Mouse (Mus musculus) midbrain, postnatal 0 days (tissue): ENCODE data around the gene Tuft1. TPM values are rescaled to one million over a fixed set of nuclear protein-coding genes. Genes with fewer than 3 reads are reported as not detected.
"Not testable (repeated sequence)": the region's sequence is repeated elsewhere in the genome, so short reads cannot be mapped to it uniquely, and the experiment has no call there.

Source experiments
- ATAC-seq: fragments of 200-750 bp; cut with Nextera tagmentation; 2 replicates; pipeline ENCODE4 v1.8.0; 2017; ENCODE audit warnings: moderate number of reproducible peaks, mild to moderate bottlenecking, moderate TSS enrichment, moderate library complexity; ENCODE audit not compliant: low FRiP score
- DNase-seq: peaks from one replicate; pipeline ENCODE4 v3.0.0-alpha.2; 2015; ENCODE audit warnings: low spot score
- H3K27ac ChIP-seq: fragments of 300-500 bp; sonication (generic); 2 replicates; pipeline ENCODE4 v1.5.1; 2014; ENCODE audit warnings: low read depth, mild to moderate bottlenecking, low read length, mixed read lengths
- H3K27me3 ChIP-seq: fragments of 300-500 bp; sonication (generic); 2 replicates; pipeline ENCODE4 v1.6.1; 2014; ENCODE audit warnings: low read length, control low read depth, mixed read lengths; ENCODE audit not compliant: insufficient read depth
- H3K36me3 ChIP-seq: fragments of 300-500 bp; sonication (generic); 2 replicates; pipeline ENCODE4 v1.6.1; 2014; ENCODE audit warnings: low read length, control low read depth, mixed read lengths; ENCODE audit not compliant: insufficient read depth
- H3K4me1 ChIP-seq: fragments of 300-500 bp; sonication (generic); 2 replicates; pipeline ENCODE4 v1.6.1; 2014; ENCODE audit warnings: mild to moderate bottlenecking, control low read depth, antibody characterized with exemption, low read length, mixed read lengths; ENCODE audit not compliant: insufficient read depth
- H3K4me2 ChIP-seq: fragments of 300-500 bp; sonication (generic); 2 replicates; pipeline ENCODE4 v1.6.1; 2014; ENCODE audit warnings: low read depth, mild to moderate bottlenecking, low read length, mixed read lengths; ENCODE audit not compliant: poor library complexity, severe bottlenecking
- H3K4me3 ChIP-seq: fragments of 300-500 bp; sonication (generic); 2 replicates; pipeline ENCODE4 v1.5.1; 2014; ENCODE audit warnings: low read depth, mild to moderate bottlenecking, low read length, moderate library complexity
- H3K9ac ChIP-seq: fragments of 300-500 bp; sonication (generic); replicated peaks from 2 replicates; pipeline ENCODE4 v1.6.1; 2014; ENCODE audit warnings: mild to moderate bottlenecking, low read length, moderate library complexity, mixed read lengths; ENCODE audit not compliant: poor library complexity, severe bottlenecking
- H3K9me3 ChIP-seq: fragments of 300-500 bp; sonication (generic); 2 replicates; pipeline ENCODE4 v1.6.1; 2016; ENCODE audit warnings: low read length, control low read depth
- CTCF ChIP-seq: IDR thresholded peaks from 2 replicates; pipeline ENCODE4 v1.5.1; 2016; ENCODE audit warnings: antibody characterized with exemption, mild to moderate bottlenecking
- WGBS: fragments of 180-500 bp; shearing (Covaris S2); extraction: QIAGEN DNeasy Blood & Tissue Kit; methylation state at CpG from one replicate; pipeline ENCODE4 v1.1.7; 2014; 5-methylcytosine and 5-hydroxymethylcytosine counted together
- polyA plus RNA-seq: library from polyadenylated mRNA; unstranded; fragments of >200 nt; fragmentation: Nextera tagmentation; extraction: Ambion mirVana; gene quantifications from 2 replicates; pipeline ENCODE4 v1.2.1, GENCODE M21; 2015
- total RNA-seq: library from RNA; depleted of rRNA; stranded (reverse); fragments of >200 nt; gene quantifications from 2 replicates; pipeline ENCODE4 v1.2.3, GENCODE M21; 2014

Tuft1 gene
- total and polyA plus RNA-seq, 2 experiments from 2014 or later = 5.9 to 11.1 TPM

DNA sequence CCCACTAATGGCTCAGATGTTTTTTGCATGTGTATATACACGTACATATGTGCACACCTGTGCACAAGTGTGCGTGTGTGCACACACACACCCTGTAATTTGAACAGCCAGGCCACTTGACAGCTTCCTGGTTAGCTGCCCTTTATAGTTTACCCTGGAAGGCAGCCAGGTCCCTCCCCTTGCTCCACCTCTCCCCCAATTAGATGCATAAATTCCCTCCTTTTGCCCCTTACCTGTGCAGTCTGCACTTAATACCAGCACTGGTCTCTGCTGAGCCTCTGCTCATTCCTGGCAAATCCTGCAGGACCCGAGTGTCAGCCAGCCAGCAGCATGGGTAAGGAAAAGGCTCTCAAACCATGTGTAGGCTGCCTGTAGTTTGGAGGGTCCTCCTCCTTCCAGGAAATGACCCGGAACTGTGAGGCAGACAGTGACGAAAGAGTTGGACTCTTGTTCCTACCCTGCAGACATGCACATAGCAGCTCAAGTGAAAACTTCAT, 34.7 kb upstream of the Tuft1 start, which contains the start of gene Selenbp2:
Selenbp2 (plus strand) TSS at position 228 of the 497 bp plus-strand sequence.
- H3K4me2 ChIP-seq = no peak within 1 kb of the TSS
- TF ChIP-seq CTCF = no peak
- H3K4me1 ChIP-seq = no peaks in the 10 kb centered on the region
- H3K4me3 ChIP-seq = no peak within 1 kb of the TSS
- no peaks in the 10 kb centered on the region for H3K27me3 ChIP-seq
- H3K9me3 ChIP-seq = no peaks in the 10 kb centered on the region
- H3K36me3 ChIP-seq = no peaks in the 10 kb centered on the region
- H3K27ac ChIP-seq = no peak within 1 kb of the TSS
- WGBS = 74% methylated on average over 5 of the region's 5 CpGs
- ATAC-seq (no peak), DNase-seq (no peak)
- H3K9ac ChIP-seq = no peak within 1 kb of the TSS

DNA sequence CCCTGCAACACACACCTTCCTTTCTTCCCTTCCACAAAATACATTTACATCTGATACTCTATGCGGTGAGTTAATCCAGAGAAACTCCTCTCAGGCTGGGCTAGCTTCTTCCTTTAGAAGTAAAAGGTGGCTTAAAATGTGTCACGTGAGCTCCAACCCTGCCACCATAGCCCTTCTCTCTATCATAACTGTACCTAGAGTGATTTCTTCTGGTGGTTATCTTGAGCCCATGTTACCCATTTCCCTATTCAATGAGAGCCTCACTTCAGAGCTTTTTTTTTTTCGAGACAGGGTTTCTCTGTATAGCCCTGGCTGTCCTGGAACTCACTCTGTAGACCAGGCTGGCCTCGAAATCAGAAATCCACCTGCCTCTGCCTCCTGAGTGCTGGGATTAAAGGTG, 33.0 kb upstream of the Tuft1 start:
- not testable (repeated sequence) for H3K9ac ChIP-seq, H3K36me3 ChIP-seq, DNase-seq, H3K4me2 ChIP-seq, H3K27me3 ChIP-seq, H3K27ac ChIP-seq, ATAC-seq, H3K4me3 ChIP-seq, H3K4me1 ChIP-seq, H3K9me3 ChIP-seq
- 86% methylated on average over 4 of the region's 4 CpGs for WGBS

DNA sequence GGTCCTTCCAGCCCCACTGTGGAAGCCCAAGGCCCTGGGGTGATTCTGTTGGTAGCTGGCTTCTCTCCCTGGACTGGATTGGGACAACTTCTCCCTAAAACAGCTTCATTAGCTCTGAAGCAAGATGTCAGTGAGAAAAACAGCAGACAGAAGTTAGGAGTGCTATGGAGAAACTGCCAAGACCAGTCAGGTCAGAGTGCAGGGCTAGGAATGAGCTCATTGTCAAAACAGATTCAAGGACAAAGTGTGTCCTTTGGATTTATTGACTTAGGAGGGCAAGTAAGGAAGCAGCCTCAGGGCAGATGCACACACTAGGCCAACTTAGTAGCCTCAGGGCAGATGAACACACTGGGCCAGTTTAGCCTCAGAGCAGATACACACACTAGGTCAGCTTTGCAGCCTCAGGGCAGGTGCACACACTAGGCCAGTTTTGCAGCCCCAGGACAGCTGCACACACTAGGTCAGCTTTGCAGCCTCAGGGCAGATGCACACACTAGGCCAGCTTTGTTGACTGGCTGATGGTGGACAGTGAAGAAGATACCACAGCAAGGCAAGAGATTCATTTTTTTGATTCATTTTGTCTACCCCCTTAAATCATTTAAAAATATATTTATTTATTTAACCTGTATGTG, 32.1 kb upstream of the Tuft1 start:
- DNase-seq = no peak
- Histone ChIP-seq H3K4me3 (no peak overlapping the region), H3K27ac (no peak overlapping the region), H3K27me3 (no peaks in the 10 kb centered on the region), H3K4me2 (no peak overlapping the region), H3K9me3 (no peaks in the 10 kb centered on the region), H3K4me1 (no peaks in the 10 kb centered on the region), H3K36me3 (no peaks in the 10 kb centered on the region), H3K9ac (no peak overlapping the region)
- no peak for TF ChIP-seq CTCF
- no peak for ATAC-seq

DNA sequence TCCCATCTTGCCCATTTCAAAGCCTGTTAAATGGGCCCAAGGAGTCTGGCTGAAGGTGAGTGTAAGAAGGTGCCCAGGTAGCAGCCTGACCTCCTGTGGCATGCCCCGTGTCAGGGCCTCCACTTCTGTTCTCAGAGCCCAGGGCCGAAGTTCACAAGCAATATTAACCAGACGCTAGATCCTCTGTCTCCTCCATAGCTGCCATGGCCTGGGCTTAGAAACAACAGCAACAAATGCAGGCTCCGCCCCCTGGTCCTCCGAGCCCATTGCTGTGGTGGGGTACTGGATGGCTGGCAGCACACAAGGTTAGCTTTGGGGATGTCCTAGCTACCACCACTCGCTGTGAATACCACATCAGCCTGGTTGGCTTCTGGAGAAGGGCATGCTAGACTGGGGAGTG, 31.5 kb upstream of the Tuft1 start:
- ATAC-seq, H3K27ac ChIP-seq, H3K4me1 ChIP-seq, H3K36me3 ChIP-seq, H3K4me2 ChIP-seq, H3K4me3 ChIP-seq, H3K9ac ChIP-seq, DNase-seq, H3K27me3 ChIP-seq, H3K9me3 ChIP-seq: not testable (repeated sequence)
- 59% methylated on average over 6 of the region's 6 CpGs for WGBS

DNA sequence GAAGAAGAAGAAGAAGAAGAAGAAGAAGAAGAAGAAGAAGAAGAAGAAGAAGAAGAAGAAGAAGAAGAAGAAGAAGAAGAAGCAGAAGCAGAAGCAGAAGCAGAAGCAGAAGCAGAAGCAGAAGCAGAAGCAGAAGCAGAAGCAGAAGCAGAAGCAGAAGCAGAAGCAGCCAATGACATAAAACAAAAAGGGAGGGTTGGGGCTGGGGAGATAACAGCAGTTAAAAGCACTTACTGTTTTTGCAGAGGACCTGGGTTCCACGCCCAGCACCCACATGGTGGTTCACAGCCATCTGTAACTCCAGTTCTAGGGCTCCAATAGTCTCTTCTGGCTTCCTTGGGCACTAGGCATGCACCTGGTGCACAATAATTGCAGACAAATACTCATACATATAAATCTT, 30.5 kb upstream of the Tuft1 start:
- H3K27ac ChIP-seq = not testable (repeated sequence)
- 46% methylated on average over 1 of the region's 1 CpGs for WGBS

DNA sequence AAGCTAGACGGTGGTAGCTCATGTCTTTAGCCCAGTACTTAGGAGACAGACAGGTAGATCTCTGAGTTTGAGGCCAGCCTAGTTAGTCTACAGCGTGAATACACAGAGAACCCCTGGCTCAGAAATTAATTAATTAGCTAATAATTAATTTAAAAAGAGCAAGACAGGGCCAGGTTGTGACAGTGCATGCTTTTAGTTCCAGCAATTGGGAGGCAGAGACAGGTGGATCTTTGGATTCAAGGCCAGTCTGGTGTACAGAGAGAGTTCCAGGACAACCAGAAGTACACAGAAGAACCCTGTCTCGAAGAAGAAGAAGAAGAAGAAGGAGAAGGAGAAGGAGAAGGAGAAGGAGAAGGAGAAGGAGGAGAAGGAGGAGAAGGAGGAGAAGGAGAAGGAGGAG, 30.0 kb upstream of the Tuft1 start:
- WGBS = 91% methylated on average over 3 of the region's 3 CpGs
- not testable (repeated sequence) for H3K27ac ChIP-seq, H3K4me3 ChIP-seq, ATAC-seq, H3K36me3 ChIP-seq, H3K4me2 ChIP-seq, DNase-seq, H3K9me3 ChIP-seq, H3K27me3 ChIP-seq, H3K4me1 ChIP-seq, H3K9ac ChIP-seq

More for the DNA sequence above, 30.5 kb upstream of the Tuft1 start:
- H3K4me1 ChIP-seq, H3K9ac ChIP-seq, ATAC-seq, DNase-seq, H3K27me3 ChIP-seq, H3K4me2 ChIP-seq, H3K4me3 ChIP-seq, H3K9me3 ChIP-seq, H3K36me3 ChIP-seq: not testable (repeated sequence)

DNA sequence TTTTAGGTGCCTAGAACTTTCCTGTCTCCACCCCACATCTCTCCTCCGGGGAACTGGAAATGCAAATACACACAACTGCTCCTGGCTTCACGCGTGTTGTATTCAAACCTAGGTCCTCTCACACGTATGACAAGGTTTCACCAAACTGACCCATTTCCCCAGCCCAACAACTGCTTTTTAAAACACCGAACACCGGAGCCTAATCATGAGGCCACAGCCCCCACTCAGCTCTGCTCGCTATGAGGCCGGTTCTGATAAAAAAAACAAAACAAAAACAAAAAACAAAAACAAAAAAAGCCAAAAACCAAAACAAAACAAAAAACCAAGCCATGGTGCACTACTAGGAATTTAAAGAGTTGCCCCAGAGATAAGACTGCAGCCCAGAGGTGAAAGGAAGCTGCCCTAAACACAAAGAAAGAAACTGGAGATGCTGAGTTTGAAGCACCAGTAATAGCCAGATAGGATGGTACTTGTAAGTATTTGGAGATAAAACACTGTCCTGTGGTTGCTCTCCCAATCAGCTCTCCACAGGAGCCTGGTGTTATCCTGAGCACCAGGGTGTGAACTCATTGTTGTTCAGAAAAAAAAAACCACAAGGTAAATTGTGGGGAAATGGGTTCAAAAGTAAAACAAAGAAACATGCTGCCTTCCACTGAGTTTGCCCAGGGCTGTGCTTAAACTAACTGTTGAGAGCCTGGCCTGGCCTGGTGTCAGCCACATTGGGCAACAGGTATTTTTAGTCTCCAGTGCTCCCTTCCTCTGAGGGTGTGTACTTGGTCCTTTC, 27.5 kb upstream of the Tuft1 start:
- H3K27me3 ChIP-seq, H3K4me2 ChIP-seq, H3K4me1 ChIP-seq, H3K9me3 ChIP-seq, ATAC-seq, H3K4me3 ChIP-seq, H3K36me3 ChIP-seq, H3K27ac ChIP-seq, H3K9ac ChIP-seq, DNase-seq: not testable (repeated sequence)
- 91% methylated on average over 8 of the region's 8 CpGs for WGBS
